Mouse (Mus musculus) megakaryocyte, adult 5-6 weeks (primary cell): ENCODE data around the gene Ppp1r27. TPM values are rescaled to one million over a fixed set of nuclear protein-coding genes. Genes with fewer than 3 reads are reported as not detected.

Source experiments
- ATAC-seq: 2 replicates; pipeline ENCODE4 v1.8.0; 2016; ENCODE audit warnings: mild to moderate bottlenecking, inconsistent platforms; ENCODE audit not compliant: poor library complexity, severe bottlenecking
- total RNA-seq, 2 experiments: library from RNA; stranded (forward) in 1 of 2; stranded (reverse) in 1 of 2; fragments of 153-499, 151-499 nt in 1 of 2; fragments of 221-1000, 200-1000 nt in 1 of 2; gene quantifications; 2 replicates each; pipeline versions ENCODE4 v1.2.3 to v1.2.4; 2015 to 2017

Ppp1r27 gene
- total RNA-seq, 2 experiments from 2014 or later: not detected

- ATAC-seq: no peak
Observed at GRCm38 (mm10) chr11:120548786-120549167, 2.2 kb downstream of the Ppp1r27 start.

- no peak for ATAC-seq
Observed at GRCm38 (mm10) chr11:120548214-120548613, 2.7 kb downstream of the Ppp1r27 start.

GRCm38 (mm10) chr11:120547469-120547868, 3.5 kb downstream of the Ppp1r27 start:
- no peak; the same call in 1 of the 2 replicates for ATAC-seq

- ATAC-seq: no peak
Observed at GRCm38 (mm10) chr11:120545964-120546363, 5.0 kb downstream of the Ppp1r27 start.

- ATAC-seq: no peak
Observed at GRCm38 (mm10) chr11:120542376-120542775, 8.6 kb downstream of the Ppp1r27 start.

- no peak for ATAC-seq
Observed at GRCm38 (mm10) chr11:120541907-120542306, 9.0 kb downstream of the Ppp1r27 start.

- no peak for ATAC-seq
Observed at GRCm38 (mm10) chr11:120539285-120540014, 11.5 kb downstream of the Ppp1r27 start.

- peak; percentile 74 for ATAC-seq
Observed at GRCm38 (mm10) chr11:120538955-120539284, 12.0 kb downstream of the Ppp1r27 start.

- no peak for ATAC-seq
Observed at GRCm38 (mm10) chr11:120538485-120538884, 12.4 kb downstream of the Ppp1r27 start.

GRCm38 (mm10) chr11:120535804-120536203, 15.1 kb downstream of the Ppp1r27 start:
- ATAC-seq: no peak

GRCm38 (mm10) chr11:120535145-120535544, 15.8 kb downstream of the Ppp1r27 start:
- no peak for ATAC-seq

GRCm38 (mm10) chr11:120534093-120534492, 16.8 kb downstream of the Ppp1r27 start:
- ATAC-seq: no peak

GRCm38 (mm10) chr11:120531646-120532045, 19.3 kb downstream of the Ppp1r27 start:
- ATAC-seq: no peak

GRCm38 (mm10) chr11:120530085-120530964, 20.6 kb downstream of the Ppp1r27 start, which contains the start of gene Gcgr:
TSS of gene Gcgr (plus strand) at chr11:120530699.
- ATAC-seq: 0 out of 2 replicates have a peak, but pooled peaks have one; percentile 28

- ATAC-seq: no peak
Observed at GRCm38 (mm10) chr11:120528903-120529302, 22.0 kb downstream of the Ppp1r27 start.

GRCm38 (mm10) chr11:120527690-120528354, 23.1 kb downstream of the Ppp1r27 start:
- ATAC-seq: no peak

GRCm38 (mm10) chr11:120525959-120526358, 25.0 kb downstream of the Ppp1r27 start:
- ATAC-seq: peak; percentile 96

- ATAC-seq: no peak
Observed at GRCm38 (mm10) chr11:120522581-120522980, 28.4 kb downstream of the Ppp1r27 start.

- no peak for ATAC-seq
Observed at GRCm38 (mm10) chr11:120520967-120521540, 29.9 kb downstream of the Ppp1r27 start.

GRCm38 (mm10) chr11:120520498-120520897, 30.4 kb downstream of the Ppp1r27 start:
- no peak for ATAC-seq

- peak; percentile 77 for ATAC-seq
Observed at GRCm38 (mm10) chr11:120519738-120520137, 31.2 kb downstream of the Ppp1r27 start.
